Mouse (Mus musculus): ENCODE results near the gene Oxa1l. TPM values are rescaled to one million over a fixed set of nuclear protein-coding genes. Genes with fewer than 3 reads are reported as not detected.

Oxa1l gene
- polyA plus RNA-seq (2015; fragmentation: Nextera tagmentation; extraction: Ambion mirVana) = 32.3 and 35.4 TPM in 2 replicates

GRCm38 (mm10) chr14:54360577-54361340 lies at the start of gene Oxa1l:
TSS of gene Oxa1l (plus strand) at chr14:54360834.

DNA sequence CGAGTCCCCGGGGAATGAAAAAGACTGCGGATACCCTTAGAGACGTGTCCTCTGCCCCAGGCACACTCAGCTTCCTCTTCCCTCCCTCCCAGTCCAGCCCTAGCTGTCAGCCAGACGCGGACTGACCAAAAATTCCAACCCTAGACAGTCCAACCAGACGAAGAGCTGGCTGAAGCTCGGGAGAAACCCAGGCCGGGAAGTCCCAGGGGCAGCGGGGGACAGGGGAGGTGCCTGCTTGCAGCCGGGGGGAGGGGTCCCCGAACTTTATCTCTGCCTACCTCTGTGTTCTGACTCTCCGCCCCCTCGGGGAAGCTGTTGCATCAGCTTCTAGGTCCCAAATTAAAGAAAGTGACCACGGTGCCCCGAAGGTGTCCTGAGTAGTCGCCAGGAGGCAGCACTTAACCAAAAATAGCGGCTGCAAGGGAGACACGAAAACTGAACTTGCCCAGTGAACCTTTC lies 57.0 kb downstream of the Oxa1l start, which contains the start of gene Slc7a7:
Gene Slc7a7, minus strand, starts transcription at position 158 of the 459 bp plus-strand sequence.

Other genes with a start within 250 kb of the Oxa1l start
- gene Dad1, start 106.7 kb upstream of the Oxa1l start, polyA plus RNA-seq (2015; fragmentation: Nextera tagmentation; extraction: Ambion mirVana) = 236 and 238 TPM in 2 replicates
- gene Abhd4, start 106.6 kb upstream of the Oxa1l start, polyA plus RNA-seq (2015; fragmentation: Nextera tagmentation; extraction: Ambion mirVana) = 24.0 and 30.6 TPM in 2 replicates
- 0.07 TPM in 1 of 2 replicates, not detected in the other for gene Olfr49, start 75.9 kb upstream of the Oxa1l start, polyA plus RNA-seq (2015; fragmentation: Nextera tagmentation; extraction: Ambion mirVana)
- gene Slc7a7, start 56.9 kb downstream of the Oxa1l start, polyA plus RNA-seq (2015; fragmentation: Nextera tagmentation; extraction: Ambion mirVana) = 5.2 and 7.3 TPM in 2 replicates
- gene Mrpl52, start 66.1 kb downstream of the Oxa1l start, polyA plus RNA-seq (2015; fragmentation: Nextera tagmentation; extraction: Ambion mirVana) = 330 and 368 TPM in 2 replicates
- 48.4 and 54.3 TPM in 2 replicates for gene Mmp14, start 70.8 kb downstream of the Oxa1l start, polyA plus RNA-seq (2015; fragmentation: Nextera tagmentation; extraction: Ambion mirVana)
- 32.4 and 43.0 TPM in 2 replicates for gene Lrp10, start 103.3 kb downstream of the Oxa1l start, polyA plus RNA-seq (2015; fragmentation: Nextera tagmentation; extraction: Ambion mirVana)
- 0.58 and 0.61 TPM in 2 replicates for gene Rem2, start 115.3 kb downstream of the Oxa1l start, polyA plus RNA-seq (2015; fragmentation: Nextera tagmentation; extraction: Ambion mirVana)
- gene Prmt5, start 156.7 kb downstream of the Oxa1l start, polyA plus RNA-seq (2015; fragmentation: Nextera tagmentation; extraction: Ambion mirVana) = 33.7 and 35.1 TPM in 2 replicates
- 81.4 and 85.9 TPM in 2 replicates for gene Haus4, start 193.8 kb downstream of the Oxa1l start, polyA plus RNA-seq (2015; fragmentation: Nextera tagmentation; extraction: Ambion mirVana)
- 4.4 and 5.9 TPM in 2 replicates for gene Ajuba, start 216.7 kb downstream of the Oxa1l start, polyA plus RNA-seq (2015; fragmentation: Nextera tagmentation; extraction: Ambion mirVana)
- gene 4931414P19Rik, start 245.2 kb downstream of the Oxa1l start, polyA plus RNA-seq (2015; fragmentation: Nextera tagmentation; extraction: Ambion mirVana) = 2.0 and 3.0 TPM in 2 replicates